Mouse (Mus musculus) cerebellum, adult 11 months (tissue): ENCODE results near the gene Acot8.

Experiments
- DNase-seq: peaks from one replicate; pipeline ENCODE4 v3.0.0; 2022

Gene Acot8

DNA sequence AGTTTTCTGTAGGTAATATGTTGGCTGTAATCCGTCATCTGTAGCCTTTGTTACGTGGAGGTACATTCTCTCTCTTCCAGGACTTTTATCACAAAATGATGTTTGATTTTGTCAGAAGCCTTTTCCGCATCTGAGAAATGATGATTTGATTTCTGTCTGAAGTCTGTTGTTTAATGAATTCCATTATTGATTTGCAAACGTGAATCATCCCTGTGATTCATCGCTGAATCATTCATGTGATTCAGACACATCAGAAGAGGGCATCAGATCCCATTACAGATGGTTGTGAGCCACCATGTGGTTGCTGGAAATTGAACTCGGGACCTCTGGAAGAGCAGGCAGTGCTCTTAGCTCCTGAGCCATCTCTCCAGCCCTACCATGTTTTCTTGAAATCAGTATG lies 55.7 kb downstream of the Acot8 start:
- no peak for DNase-seq

DNA sequence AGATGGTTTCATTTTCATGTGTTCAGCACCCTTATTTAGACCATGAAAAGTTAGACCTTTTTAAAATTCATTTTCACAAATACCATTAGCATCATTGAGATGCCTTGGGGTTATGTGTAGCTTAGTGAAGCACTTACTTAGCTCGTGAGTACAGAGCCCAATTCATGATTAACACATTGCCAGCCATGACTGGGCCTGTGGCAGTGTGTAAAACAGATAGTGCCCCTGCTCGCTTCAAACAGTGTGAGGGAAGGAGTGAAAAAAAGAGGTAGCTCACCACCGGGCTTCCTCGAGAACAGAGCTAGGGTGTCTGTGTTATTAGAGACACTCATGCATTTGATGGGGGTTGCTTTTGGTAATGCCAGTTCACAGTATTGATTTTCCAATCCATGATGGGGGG lies 56.5 kb downstream of the Acot8 start:
- no peak for DNase-seq

- no peak for DNase-seq
Observed at GRCm38 (mm10) chr2:164746693-164747092, 58.0 kb downstream of the Acot8 start.

DNA sequence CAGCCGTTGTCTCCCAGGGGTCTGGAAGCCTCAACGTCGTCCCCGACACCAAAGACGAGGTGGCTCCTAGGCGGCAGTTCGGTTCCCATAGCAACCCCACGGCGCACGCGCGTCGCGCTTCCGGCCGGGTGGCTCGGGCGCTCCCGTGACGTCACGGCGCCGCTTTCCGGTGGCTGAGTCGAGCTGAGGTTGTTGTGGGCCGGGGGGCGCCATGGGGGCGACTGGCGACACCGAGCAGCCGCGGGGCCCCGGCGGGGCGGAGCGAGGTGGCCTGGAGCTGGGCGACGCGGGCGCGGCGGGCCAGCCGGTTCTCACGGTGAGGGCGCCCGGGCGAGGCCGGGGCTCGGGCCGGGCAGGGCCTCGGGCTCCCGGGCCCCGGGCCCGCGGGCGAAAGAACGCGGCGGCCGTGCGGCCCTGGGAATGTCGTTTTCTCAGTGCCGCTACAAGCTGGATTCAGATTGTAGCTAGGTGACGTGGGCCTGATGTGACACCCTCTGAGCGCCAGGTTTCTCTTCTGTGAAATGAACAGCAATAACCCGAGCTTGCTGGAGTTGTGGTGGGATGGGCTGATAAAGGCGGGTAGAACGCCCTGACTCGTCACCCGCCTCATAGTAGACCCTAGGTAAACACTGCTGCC lies 58.7 kb downstream of the Acot8 start, which contains the start of the genes Wfdc3 and Dnttip1:
TSS of gene Wfdc3 (minus strand) at position 89 of the 637 bp plus-strand sequence.
TSS of gene Dnttip1 (plus strand) at position 141 of the 637 bp plus-strand sequence.
- DNase-seq: peak; percentile 87

- no peak for DNase-seq
Observed at GRCm38 (mm10) chr2:164744987-164745386, 59.7 kb downstream of the Acot8 start.
